Mouse (Mus musculus) heart, adult 2 months (tissue): ENCODE data around the gene Inpp4a.

Experiments used
- CTCF ChIP-seq: fragments of 200-600 bp; IDR thresholded peaks from 2 replicates; pipeline ENCODE4 v1.8.1; 2022; ENCODE audit warnings: antibody characterized with exemption, mild to moderate bottlenecking, moderate library complexity
- EP300 ChIP-seq: fragments of 200-500 bp; IDR thresholded peaks from 2 replicates; pipeline ENCODE4 v1.6.1; 2011; ENCODE audit warnings: low read depth, low read length, control low read depth; ENCODE audit not compliant: insufficient read depth

GRCm38 (mm10) chr1:37308743-37309100 is 9.1 kb downstream of the Inpp4a start:
- TF ChIP-seq CTCF (no peak), EP300 (no peak)
